Mouse (Mus musculus) colon, adult 2 months (tissue): ENCODE measurements around the gene Pdgfd. TPM values are rescaled to one million over a fixed set of nuclear protein-coding genes. Genes with fewer than 3 reads are reported as not detected.

Experiments used
- polyA plus RNA-seq: library from polyadenylated mRNA; depleted of rRNA; stranded (reverse); fragments of >200 nt; gene quantifications from 2 replicates; pipeline ENCODE4 v1.2.3, GENCODE M21; 2012; rRNA removed

The Pdgfd gene
- 1.5 TPM in 2 replicates for polyA plus RNA-seq

DNA sequence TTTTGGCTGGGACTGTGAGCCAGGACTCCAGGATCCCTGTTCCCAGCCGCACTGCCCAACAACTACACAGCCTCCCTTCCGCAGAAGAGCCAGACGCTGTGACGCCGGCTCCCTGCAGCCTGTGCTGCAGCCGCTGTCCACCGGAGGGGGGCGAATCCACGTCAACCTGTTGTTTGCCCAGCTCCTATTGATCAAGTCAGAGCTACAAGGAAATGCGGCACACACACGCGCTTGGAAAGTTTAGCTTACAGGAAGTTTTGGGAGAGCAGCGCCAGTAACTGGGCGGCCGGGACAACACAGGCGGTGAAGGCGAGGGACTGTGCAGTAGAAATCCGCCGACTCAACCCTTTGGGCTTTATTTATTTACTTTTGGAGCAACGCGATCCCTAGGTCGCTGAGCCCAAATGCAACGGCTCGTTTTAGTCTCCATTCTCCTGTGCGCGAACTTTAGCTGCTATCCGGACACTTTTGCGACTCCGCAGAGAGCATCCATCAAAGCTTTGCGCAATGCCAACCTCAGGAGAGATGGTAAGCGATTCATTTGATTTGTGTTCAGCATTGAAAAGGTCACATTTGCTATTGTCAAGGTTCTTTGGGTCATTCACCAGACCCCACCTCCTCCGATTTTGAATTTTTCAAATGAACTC, at the start of gene Pdgfd:
Pdgfd (plus strand) TSS at position 194 of the 647 bp plus-strand sequence.

DNA sequence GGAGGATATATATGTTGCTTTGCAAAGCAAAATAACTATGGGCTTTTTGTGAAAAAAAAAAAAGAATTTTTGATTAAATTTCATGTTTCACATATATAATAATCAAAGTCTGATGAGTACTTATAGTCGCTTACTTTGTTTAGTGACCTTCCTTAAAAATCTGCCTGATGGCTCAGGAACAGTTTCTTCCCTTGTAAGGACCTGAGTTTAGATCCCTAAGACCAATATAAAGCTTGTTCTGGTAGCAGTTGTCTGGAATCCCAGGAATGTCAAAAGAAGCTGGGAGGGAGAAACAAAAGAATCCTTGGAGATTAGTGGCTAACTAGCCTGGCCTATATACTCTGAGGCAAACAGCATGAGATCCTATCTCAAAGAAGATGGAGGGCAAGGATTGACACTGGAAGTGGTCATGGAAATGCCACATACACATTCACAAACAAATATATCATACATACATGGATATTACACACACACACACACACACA, 101.5 kb downstream of the Pdgfd start, which contains the start of gene Ddi1:
Ddi1 (minus strand) TSS at position 51 of the 485 bp plus-strand sequence.

Other genes starting within 250 kb of the Pdgfd start
- gene Ddi1, start 101.3 kb downstream of the Pdgfd start, polyA plus RNA-seq = not detected in 2 replicates